Comparison of ENCODE assay signal across 8 mouse cellular contexts in the genomic region with DNA sequence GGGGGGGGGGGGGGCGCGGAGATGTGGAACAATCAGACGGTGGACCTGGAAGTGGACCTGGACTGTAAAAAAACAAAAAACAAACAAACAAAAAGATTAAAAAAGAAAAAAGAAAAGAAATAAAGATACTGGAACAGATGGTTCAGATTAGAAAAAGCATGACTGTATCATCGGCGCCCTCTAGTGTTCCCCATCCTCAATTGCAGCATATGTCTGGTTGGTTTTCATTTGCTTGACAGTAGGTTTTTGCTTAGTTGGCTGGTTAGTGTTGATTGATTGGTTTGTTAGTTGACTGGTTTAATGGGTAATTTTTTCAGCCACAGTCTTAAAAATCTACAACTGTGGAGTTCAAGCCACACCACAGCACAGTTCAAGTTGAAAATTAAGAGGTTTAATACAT. TPM values are rescaled to one million over a fixed set of nuclear protein-coding genes. Genes with fewer than 3 reads are reported as not detected.
DNase-seq lines count a peak whose midpoint lies in the region; ATAC-seq and TF ChIP-seq lines count a peak whose summit lies in the region.

No protein-coding gene starts in this region.

- H3K9me3 ChIP-seq in forebrain, embryonic 10.5 days, result no peaks in the 10 kb centered on the region
- H3K9me3 ChIP-seq in forebrain, embryonic 15.5 days, result no peaks in the 10 kb centered on the region

- no peak overlapping the region for H3K27ac ChIP-seq in forebrain, embryonic 10.5 days
- H3K27ac ChIP-seq in forebrain, embryonic 15.5 days (replicated peaks), result no peak overlapping the region
- H3K27ac ChIP-seq in layer of hippocampus, adult 2 months, result no peak overlapping the region

- TF ChIP-seq CTCF in layer of hippocampus, adult 2 months (conservative IDR thresholded peaks at IDR 0.05), result peak; percentile 81

- no peak overlapping the region for H3K4me3 ChIP-seq in forebrain, embryonic 10.5 days
- no peak overlapping the region for H3K4me3 ChIP-seq in forebrain, embryonic 15.5 days
- H3K4me3 ChIP-seq in layer of hippocampus, adult 2 months, result no peak overlapping the region

- peak; percentile 23 for DNase-seq in forebrain, embryonic 10.5 days (ENCODE audit: extremely low spot score, low spot score)
- peak; percentile 10 for DNase-seq in ovary, postnatal 36 days (ENCODE audit: low spot score)
- DNase-seq in ovary, postnatal 10 days (ENCODE audit: low spot score), result no peak
- DNase-seq in embryo, embryonic 10 days (ENCODE audit: low spot score), result peak; percentile 67
- peak; percentile 28 to 57 for DNase-seq in layer of hippocampus, adult 2 months (ENCODE audit: low spot score in 2 of 2)
- peak; percentile 69 for DNase-seq in mesoderm, embryonic 11.5 days (ENCODE audit: low read depth, low spot score)
- no peak for DNase-seq in heart, postnatal 36 days

- intact Hi-C loops in heart, postnatal 36 days (cut with DNase I), result no loop called here

- 2% methylated on average over 4 of the region's 5 CpGs for WGBS in forebrain, embryonic 10.5 days
- WGBS in forebrain, embryonic 15.5 days, result 5% methylated on average over 4 of the region's 5 CpGs

- no peaks in the 10 kb centered on the region for H3K27me3 ChIP-seq in forebrain, embryonic 10.5 days (ENCODE audit: poor library complexity, severe bottlenecking)
- H3K27me3 ChIP-seq in forebrain, embryonic 15.5 days, result no peaks in the 10 kb centered on the region

- no peak overlapping the region for H3K9ac ChIP-seq in forebrain, embryonic 15.5 days (replicated peaks)

- no peak overlapping the region for H3K4me2 ChIP-seq in forebrain, embryonic 15.5 days (replicated peaks)

- ATAC-seq in forebrain, embryonic 15.5 days (replicated peaks), result no peak

- H3K36me3 ChIP-seq in forebrain, embryonic 10.5 days (replicated peaks), result no peaks in the 10 kb centered on the region
- no peaks in the 10 kb centered on the region for H3K36me3 ChIP-seq in forebrain, embryonic 15.5 days

- no peaks in the 10 kb centered on the region for H3K4me1 ChIP-seq in forebrain, embryonic 10.5 days
- no peaks in the 10 kb centered on the region for H3K4me1 ChIP-seq in forebrain, embryonic 15.5 days

RNA-seq across cellular contexts. Expression of a gene that starts 11.1 kb away (rescaled TPM):
- not detected in 2 replicates for polyA plus RNA-seq in forebrain, embryonic 10.5 days (2016; fragmentation: Nextera tagmentation; extraction: Ambion mirVana)
- polyA plus RNA-seq in forebrain, embryonic 15.5 days (2015; fragmentation: Nextera tagmentation; extraction: Ambion mirVana), result not detected in 2 replicates
- not detected for total RNA-seq in layer of hippocampus, adult 2 months (2021)
- not detected for total RNA-seq in heart, postnatal 36 days (2021)

RNA-seq across cellular contexts. Expression of a gene that starts 47.7 kb away (rescaled TPM):
- not detected in 2 replicates for polyA plus RNA-seq in forebrain, embryonic 10.5 days (2016; fragmentation: Nextera tagmentation; extraction: Ambion mirVana)
- not detected in 2 replicates for polyA plus RNA-seq in forebrain, embryonic 15.5 days (2015; fragmentation: Nextera tagmentation; extraction: Ambion mirVana)
- total RNA-seq in layer of hippocampus, adult 2 months (2021), result not detected
- total RNA-seq in heart, postnatal 36 days (2021), result not detected

Comparison
In these comparisons a context has a peak if more than half of its experiments do, and no peak if none do; other contexts are left out.
1. DNase-seq: peak in forebrain, embryonic 10.5 days (single experiment), ovary, postnatal 36 days (single experiment), embryo, embryonic 10 days (single experiment), layer of hippocampus, adult 2 months (2 of 2) and mesoderm, embryonic 11.5 days (single experiment); none in ovary, postnatal 10 days (single experiment) and heart, postnatal 36 days (0 of 2).